Mouse (Mus musculus): ENCODE data around the gene Terf2. TPM values are rescaled to one million over a fixed set of nuclear protein-coding genes. Genes with fewer than 3 reads are reported as not detected.
A peak's percentile ranks its signal among the peaks of the same experiment; 100 is the strongest.

Terf2 gene
- polyA plus RNA-seq, 1 experiment from 2014 or later, result 18.8 TPM

DNA sequence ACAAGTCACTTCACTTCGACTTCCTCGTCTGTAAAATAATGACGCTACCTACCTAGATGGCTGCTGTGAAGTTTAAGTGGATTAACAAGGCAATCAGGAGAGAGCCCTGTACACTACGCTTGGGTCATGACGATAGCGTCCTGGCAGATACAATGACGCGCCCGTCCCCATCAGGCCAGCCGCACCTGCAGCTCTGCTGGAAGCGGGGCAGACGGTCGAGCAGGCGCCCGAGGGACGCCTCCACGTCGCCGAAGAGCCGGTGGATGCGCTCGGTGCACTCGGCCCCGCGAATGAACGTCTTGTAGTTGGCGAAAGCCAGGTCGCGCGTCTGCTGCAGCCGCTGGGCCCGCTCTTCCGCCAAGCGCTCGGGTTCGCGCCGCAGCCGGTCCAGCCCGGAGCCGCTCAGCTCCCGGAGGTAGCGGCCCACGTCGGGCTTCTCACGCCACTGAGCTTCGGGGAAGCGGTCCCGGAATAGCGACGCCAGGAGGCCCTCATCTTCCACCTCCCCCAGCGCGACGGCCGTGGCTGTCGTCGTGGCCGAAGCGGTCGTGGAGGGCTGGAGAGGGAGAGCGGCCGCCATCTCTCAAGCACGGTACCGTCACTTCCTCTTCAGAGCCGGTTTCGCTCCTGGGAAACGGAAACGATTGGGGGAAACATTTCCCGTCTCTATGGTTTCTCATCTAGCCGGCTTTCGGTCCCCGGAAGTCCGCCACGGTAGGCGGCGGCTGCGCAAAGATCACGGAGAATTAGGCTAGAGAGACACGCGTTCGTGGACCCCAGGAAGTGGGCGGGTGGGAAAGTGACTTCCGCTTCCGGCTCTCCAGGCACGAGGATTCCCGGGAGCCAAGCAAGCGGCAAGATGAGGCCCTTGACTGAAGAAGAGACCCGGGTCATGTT lies 40.0 kb downstream of the Terf2 start, which contains the start of the genes Cog8 and Nip7:
TSS of gene Cog8 (minus strand) at position 614 of the 897 bp plus-strand sequence.
TSS of gene Nip7 (plus strand) at position 802 of the 897 bp plus-strand sequence.
- Histone ChIP-seq H3K9ac (ENCODE audit: low read depth, low read length) (peak within 1 kb of the TSS; percentile 88), H3K4me2 (replicated peaks; ENCODE audit: low read depth, low read length) (peak within 1 kb of the TSS; percentile 92), H3K4me3 (ENCODE audit: low read depth, low read length) (peak within 1 kb of the TSS; percentile 98), H3K27ac (ENCODE audit: low read depth, low read length) (peak within 1 kb of the TSS; percentile 51; the same call in 1 of the 2 replicates), H3K4me1 (replicated peaks; ENCODE audit: control insufficient read depth, insufficient read depth, low read length) (0 out of 2 replicates have a peak, but pooled peaks cover 3% of the 10 kb centered on the region), H3K27me3 (ENCODE audit: control insufficient read depth, insufficient read depth, low read length) (no peaks in the 10 kb centered on the region), H3K9me3 (ENCODE audit: control insufficient read depth, low read length) (no peaks in the 10 kb centered on the region), H3K36me3 (ENCODE audit: control insufficient read depth, insufficient read depth, low read length) (peaks cover 11% of the 10 kb centered on the region; the same call in 1 of the 2 replicates)
- ATAC-seq (ENCODE audit: low FRiP score) (peak; percentile 95), DNase-seq (ENCODE audit: low spot score) (peak; percentile 97)
- WGBS, result under 1% methylated on average over 85 of the region's 88 CpGs

DNA sequence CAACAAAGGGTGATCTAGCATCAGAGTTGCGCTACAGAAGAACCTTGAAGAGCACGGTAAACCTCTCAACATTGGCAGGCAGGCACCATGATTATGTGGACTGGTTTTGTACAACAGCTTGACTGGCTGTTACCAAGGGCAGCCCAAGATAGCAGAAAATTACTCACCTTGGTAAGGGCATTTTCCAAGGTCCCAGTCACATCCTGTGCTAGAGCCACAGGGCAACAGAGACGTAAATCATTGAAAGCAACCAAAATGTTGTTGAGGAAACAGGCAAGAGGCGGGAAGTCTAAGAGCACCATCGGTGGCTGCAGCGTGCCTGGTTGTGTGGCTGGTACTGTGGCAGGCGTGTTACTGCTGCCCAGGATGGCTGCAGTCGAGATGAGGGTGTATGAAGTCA lies 44.3 kb downstream of the Terf2 start:
- DNase-seq (ENCODE audit: low spot score) (no peak), ATAC-seq (ENCODE audit: low FRiP score) (no peak)
- H3K4me2 ChIP-seq (replicated peaks; ENCODE audit: low read depth, low read length), result no peak overlapping the region
- no peaks in the 10 kb centered on the region for H3K9me3 ChIP-seq (ENCODE audit: control insufficient read depth, low read length)
- no peaks in the 10 kb centered on the region for H3K27me3 ChIP-seq (ENCODE audit: control insufficient read depth, insufficient read depth, low read length)
- no peak overlapping the region for H3K9ac ChIP-seq (ENCODE audit: low read depth, low read length)
- no peak overlapping the region for H3K4me3 ChIP-seq (ENCODE audit: low read depth, low read length)
- H3K4me1 ChIP-seq (replicated peaks; ENCODE audit: control insufficient read depth, insufficient read depth, low read length), result 0 out of 2 replicates have a peak, but pooled peaks cover 3% of the 10 kb centered on the region
- no peak overlapping the region for H3K27ac ChIP-seq (ENCODE audit: low read depth, low read length)
- peaks cover 11% of the 10 kb centered on the region; the same call in 1 of the 2 replicates for H3K36me3 ChIP-seq (ENCODE audit: control insufficient read depth, insufficient read depth, low read length)
- 93% methylated on average over 8 of the region's 8 CpGs for WGBS

DNA sequence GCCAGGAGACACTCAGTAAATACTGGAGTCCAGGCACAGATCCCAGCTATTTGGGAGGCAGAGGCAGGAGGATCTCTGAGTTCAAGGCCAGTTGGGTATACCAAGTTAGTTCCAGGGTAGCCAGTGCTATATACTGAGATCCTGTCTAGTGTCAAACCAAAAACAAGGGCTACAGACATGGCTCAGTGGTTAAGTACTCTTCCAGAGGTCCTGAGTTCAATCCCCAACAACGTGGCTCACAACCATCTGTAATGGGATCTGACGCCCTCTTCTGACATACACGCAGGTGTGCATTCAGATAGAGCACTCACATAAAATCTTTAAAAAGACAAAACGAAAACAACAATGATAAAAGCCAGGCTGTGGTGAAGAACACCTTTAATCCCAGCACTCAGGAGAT lies 46.9 kb downstream of the Terf2 start:
- no peaks in the 10 kb centered on the region for H3K4me1 ChIP-seq (replicated peaks; ENCODE audit: control insufficient read depth, insufficient read depth, low read length)
- no peak overlapping the region for H3K4me2 ChIP-seq (replicated peaks; ENCODE audit: low read depth, low read length)
- H3K4me3 ChIP-seq (ENCODE audit: low read depth, low read length), result no peak overlapping the region; the same call in 1 of the 2 replicates
- 98% methylated on average over 4 of the region's 4 CpGs for WGBS
- no peaks in the 10 kb centered on the region for H3K9me3 ChIP-seq (ENCODE audit: control insufficient read depth, low read length)
- H3K27me3 ChIP-seq (ENCODE audit: control insufficient read depth, insufficient read depth, low read length), result no peaks in the 10 kb centered on the region
- H3K36me3 ChIP-seq (ENCODE audit: control insufficient read depth, insufficient read depth, low read length), result peaks cover 11% of the 10 kb centered on the region; the same call in 1 of the 2 replicates
- DNase-seq (ENCODE audit: low spot score), result no peak
- ATAC-seq (ENCODE audit: low FRiP score), result no peak
- H3K9ac ChIP-seq (ENCODE audit: low read depth, low read length), result no peak overlapping the region
- no peak overlapping the region for H3K27ac ChIP-seq (ENCODE audit: low read depth, low read length)

DNA sequence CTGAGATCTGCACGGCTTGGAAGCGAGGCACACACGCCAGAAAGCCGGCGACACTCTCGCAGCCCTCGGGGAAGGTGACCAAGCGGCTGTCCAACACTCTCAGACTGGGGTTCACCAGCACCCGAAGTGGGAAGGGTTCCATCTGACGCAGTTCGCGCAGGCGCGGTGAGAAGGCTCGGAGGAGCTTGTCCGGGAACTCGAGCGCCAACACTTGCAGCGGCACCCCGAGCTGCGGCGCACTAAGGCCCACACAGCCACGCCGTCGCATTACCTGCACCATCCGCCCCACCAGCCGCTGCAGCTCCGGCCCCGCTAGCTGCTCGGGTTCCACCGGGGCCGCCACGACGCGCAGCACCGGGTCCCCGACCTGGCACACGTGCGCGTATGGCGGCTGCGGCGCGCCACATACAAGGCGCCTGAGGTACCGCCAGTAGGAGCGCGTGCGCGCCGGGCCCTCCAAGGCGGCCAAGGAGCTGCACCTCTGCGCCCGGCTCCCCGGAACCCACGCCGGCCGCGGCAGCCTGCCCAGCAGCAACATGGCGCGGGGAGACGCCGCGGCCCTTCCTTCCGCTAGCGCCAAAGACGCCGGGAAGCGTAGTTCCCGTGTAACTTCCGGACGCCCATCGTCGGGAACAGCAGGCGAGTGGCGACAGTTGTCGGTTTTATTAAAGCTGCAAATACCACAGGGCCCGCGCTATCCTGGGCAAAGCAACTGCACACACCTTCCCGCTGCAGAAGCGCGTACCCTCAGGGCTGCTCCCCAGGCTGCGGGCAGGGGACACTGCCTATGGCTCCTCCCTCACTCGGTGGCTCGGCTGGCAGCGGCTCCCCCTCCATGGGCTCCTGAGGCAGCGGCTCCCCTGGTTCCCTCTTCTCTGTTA lies 48.0 kb downstream of the Terf2 start, which contains the start of gene Pdf:
TSS of gene Pdf (minus strand) at position 554 of the 881 bp plus-strand sequence.
- Histone ChIP-seq H3K9me3 (ENCODE audit: control insufficient read depth, low read length) (no peaks in the 10 kb centered on the region), H3K36me3 (ENCODE audit: control insufficient read depth, insufficient read depth, low read length) (peaks cover 11% of the 10 kb centered on the region; the same call in 1 of the 2 replicates), H3K4me1 (replicated peaks; ENCODE audit: control insufficient read depth, insufficient read depth, low read length) (no peaks in the 10 kb centered on the region), H3K9ac (ENCODE audit: low read depth, low read length) (peak within 1 kb of the TSS; percentile 76), H3K27me3 (ENCODE audit: control insufficient read depth, insufficient read depth, low read length) (no peaks in the 10 kb centered on the region), H3K27ac (ENCODE audit: low read depth, low read length) (peak within 1 kb of the TSS; percentile 86), H3K4me2 (replicated peaks; ENCODE audit: low read depth, low read length) (peak within 1 kb of the TSS; percentile 81), H3K4me3 (ENCODE audit: low read depth, low read length) (peak within 1 kb of the TSS; percentile 71)
- ATAC-seq (ENCODE audit: low FRiP score) (peak; percentile 88), DNase-seq (ENCODE audit: low spot score) (peak; percentile 81)
- WGBS, result 3% methylated on average over 79 of the region's 87 CpGs

DNA sequence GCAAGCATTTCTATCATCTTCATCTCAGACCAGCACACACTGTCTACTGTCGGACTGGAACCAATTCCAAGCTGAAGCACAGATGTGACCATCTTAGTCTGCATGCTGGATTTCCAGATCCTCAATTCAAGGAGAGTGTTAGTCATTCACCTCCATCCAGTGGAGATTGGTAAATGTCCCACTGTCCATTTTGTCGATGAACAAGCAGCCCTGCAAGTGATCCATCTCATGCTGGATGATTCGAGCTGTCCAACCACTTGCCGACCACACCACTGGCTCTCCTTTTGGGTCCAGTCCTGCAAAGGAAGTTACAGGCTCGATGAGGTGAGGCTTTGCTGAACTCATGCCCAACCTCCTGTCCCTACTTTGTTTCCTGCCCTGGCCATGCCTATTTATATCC lies 49.4 kb downstream of the Terf2 start:
- H3K9me3 ChIP-seq (ENCODE audit: control insufficient read depth, low read length), result no peaks in the 10 kb centered on the region

DNA sequence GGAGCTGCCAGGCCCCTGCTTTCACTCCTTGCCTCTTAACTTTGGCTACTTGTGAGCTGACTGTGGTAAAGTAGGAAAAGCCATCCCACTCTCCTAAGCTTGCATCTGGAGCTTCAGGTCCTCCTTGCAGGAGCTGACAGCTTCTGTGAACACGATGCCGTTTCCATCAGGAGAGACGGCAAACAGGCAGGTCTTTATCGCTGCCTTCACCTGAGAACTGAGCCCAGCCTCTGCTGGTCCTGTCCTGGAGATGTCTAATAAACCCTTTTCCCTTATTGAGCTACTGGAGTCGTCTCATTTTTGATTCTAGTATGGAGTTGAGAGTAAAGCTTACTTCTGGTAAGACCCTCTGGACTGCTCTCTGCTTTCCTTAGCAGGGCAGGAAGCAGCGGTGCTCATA lies 50.9 kb downstream of the Terf2 start:
- Histone ChIP-seq H3K9me3 (ENCODE audit: control insufficient read depth, low read length) (no peaks in the 10 kb centered on the region), H3K27me3 (ENCODE audit: control insufficient read depth, insufficient read depth, low read length) (no peaks in the 10 kb centered on the region), H3K4me1 (replicated peaks; ENCODE audit: control insufficient read depth, insufficient read depth, low read length) (no peaks in the 10 kb centered on the region), H3K36me3 (ENCODE audit: control insufficient read depth, insufficient read depth, low read length) (peaks cover 3% of the 10 kb centered on the region; the same call in 1 of the 2 replicates), H3K4me2 (replicated peaks; ENCODE audit: low read depth, low read length) (no peak overlapping the region), H3K9ac (ENCODE audit: low read depth, low read length) (no peak overlapping the region), H3K27ac (ENCODE audit: low read depth, low read length) (no peak overlapping the region), H3K4me3 (ENCODE audit: low read depth, low read length) (no peak overlapping the region)
- no peak for DNase-seq (ENCODE audit: low spot score)
- 84% methylated on average over 6 of the region's 6 CpGs for WGBS
- ATAC-seq (ENCODE audit: low FRiP score), result no peak

More for the DNA sequence above, 49.4 kb downstream of the Terf2 start:
- Histone ChIP-seq H3K9ac (ENCODE audit: low read depth, low read length) (no peak overlapping the region), H3K27me3 (ENCODE audit: control insufficient read depth, insufficient read depth, low read length) (no peaks in the 10 kb centered on the region), H3K4me3 (ENCODE audit: low read depth, low read length) (no peak overlapping the region), H3K4me2 (replicated peaks; ENCODE audit: low read depth, low read length) (no peak overlapping the region), H3K36me3 (ENCODE audit: control insufficient read depth, insufficient read depth, low read length) (peaks cover 2% of the 10 kb centered on the region; the same call in 1 of the 2 replicates), H3K27ac (ENCODE audit: low read depth, low read length) (no peak overlapping the region), H3K4me1 (replicated peaks; ENCODE audit: control insufficient read depth, insufficient read depth, low read length) (no peaks in the 10 kb centered on the region)
- DNase-seq (ENCODE audit: low spot score), result no peak
- 93% methylated on average over 5 of the region's 5 CpGs for WGBS
- no peak for ATAC-seq (ENCODE audit: low FRiP score)

DNA sequence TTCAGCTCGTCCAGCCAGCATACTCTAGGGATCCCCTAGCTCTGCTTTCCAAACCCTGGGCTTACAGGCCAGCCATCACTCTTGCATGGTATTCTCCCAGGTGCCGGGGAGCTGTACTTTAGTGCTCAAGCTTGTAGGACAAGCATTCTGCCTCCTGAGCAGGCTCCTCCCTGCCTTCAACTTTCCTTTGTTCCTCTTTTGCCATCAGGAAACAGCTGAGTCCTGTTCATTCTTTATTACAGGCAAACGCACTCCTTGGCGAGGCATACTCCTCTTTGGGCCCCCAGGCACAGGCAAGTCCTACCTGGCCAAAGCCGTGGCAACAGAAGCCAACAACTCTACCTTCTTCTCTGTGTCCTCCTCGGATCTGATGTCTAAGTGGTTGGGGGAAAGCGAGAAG lies 55.7 kb downstream of the Terf2 start:
- DNase-seq (ENCODE audit: low spot score), result no peak
- ATAC-seq (ENCODE audit: low FRiP score), result no peak
- Histone ChIP-seq H3K9ac (ENCODE audit: low read depth, low read length) (no peak overlapping the region), H3K4me3 (ENCODE audit: low read depth, low read length) (no peak overlapping the region), H3K4me1 (replicated peaks; ENCODE audit: control insufficient read depth, insufficient read depth, low read length) (no peaks in the 10 kb centered on the region), H3K4me2 (replicated peaks; ENCODE audit: low read depth, low read length) (no peak overlapping the region), H3K36me3 (ENCODE audit: control insufficient read depth, insufficient read depth, low read length) (peaks cover 9% of the 10 kb centered on the region; the same call in 1 of the 2 replicates), H3K27me3 (ENCODE audit: control insufficient read depth, insufficient read depth, low read length) (no peaks in the 10 kb centered on the region), H3K9me3 (ENCODE audit: control insufficient read depth, low read length) (no peaks in the 10 kb centered on the region), H3K27ac (ENCODE audit: low read depth, low read length) (no peak overlapping the region)
- 81% methylated on average over 7 of the region's 7 CpGs for WGBS

DNA sequence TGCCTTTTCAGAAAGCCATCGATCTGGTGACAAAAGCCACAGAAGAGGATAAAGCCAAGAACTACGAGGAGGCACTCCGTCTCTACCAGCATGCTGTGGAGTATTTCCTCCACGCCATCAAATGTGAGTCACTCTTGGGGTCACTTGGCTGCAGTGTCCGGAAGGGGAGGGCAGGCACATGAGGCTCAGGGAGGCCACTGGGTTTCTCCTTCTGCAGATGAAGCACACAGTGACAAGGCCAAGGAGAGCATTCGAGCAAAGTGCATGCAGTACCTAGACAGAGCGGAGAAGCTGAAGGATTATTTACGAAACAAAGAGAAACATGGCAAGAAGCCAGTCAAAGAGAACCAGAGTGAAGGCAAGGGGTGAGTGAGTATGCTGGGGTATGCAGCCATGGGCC lies 59.7 kb downstream of the Terf2 start:
- no peak overlapping the region for H3K4me3 ChIP-seq (ENCODE audit: low read depth, low read length)
- no peaks in the 10 kb centered on the region for H3K27me3 ChIP-seq (ENCODE audit: control insufficient read depth, insufficient read depth, low read length)
- ATAC-seq (ENCODE audit: low FRiP score), result no peak
- H3K4me2 ChIP-seq (replicated peaks; ENCODE audit: low read depth, low read length), result no peak overlapping the region
- no peak overlapping the region for H3K27ac ChIP-seq (ENCODE audit: low read depth, low read length)
- H3K36me3 ChIP-seq (ENCODE audit: control insufficient read depth, insufficient read depth, low read length), result peaks cover 9% of the 10 kb centered on the region; the same call in 1 of the 2 replicates
- 92% methylated on average over 8 of the region's 8 CpGs for WGBS
- H3K9me3 ChIP-seq (ENCODE audit: control insufficient read depth, low read length), result no peaks in the 10 kb centered on the region
- H3K9ac ChIP-seq (ENCODE audit: low read depth, low read length), result no peak overlapping the region
- 0 out of 2 replicates have a peak, but pooled peaks cover 4% of the 10 kb centered on the region for H3K4me1 ChIP-seq (replicated peaks; ENCODE audit: control insufficient read depth, insufficient read depth, low read length)
- no peak for DNase-seq (ENCODE audit: low spot score)
